In the genomic region with DNA sequence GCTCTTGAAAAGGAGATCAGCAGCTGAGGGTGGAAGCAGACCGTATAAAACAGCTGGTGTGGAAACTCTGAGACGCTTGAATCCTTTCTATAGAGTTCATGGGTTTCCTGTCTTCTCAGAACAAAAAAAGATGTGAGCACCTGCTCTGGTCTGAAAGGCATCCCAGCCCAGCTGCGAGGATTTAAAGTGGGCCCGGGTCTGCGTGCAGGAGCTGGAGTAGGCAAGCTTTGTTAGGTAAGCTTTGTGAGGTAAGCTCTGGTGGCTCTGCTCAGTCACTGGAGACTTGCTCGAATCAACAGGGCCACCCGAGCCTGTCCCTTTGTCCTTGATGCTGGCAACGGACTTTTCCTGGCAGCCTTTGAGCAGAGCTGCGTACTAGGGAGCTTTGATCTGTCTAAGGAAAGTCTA, we compare ENCODE assay signal across 13 mouse cellular contexts. TPM values are rescaled to one million over a fixed set of nuclear protein-coding genes. Genes with fewer than 3 reads are reported as not detected.
DNase-seq lines count a peak whose midpoint lies in the region; ATAC-seq lines count a peak whose summit lies in the region.
"Had no signal": no experiment of that assay in that cellular context is flagged by ENCODE, and none has a peak within 500 bp of the region (broad histone marks: within the 10 kb centered on the region; RNA-seq: fewer than 3 reads in every experiment).

No protein-coding gene starts in this region.

- H3K9ac ChIP-seq in heart, embryonic 12.5 days, result no peak overlapping the region; the same call in 1 of the 2 replicates
- H3K9ac ChIP-seq in midbrain, embryonic 11.5 days (ENCODE audit: low read length), result no peak overlapping the region

- H3K9me3 ChIP-seq in heart, embryonic 12.5 days (replicated peaks), result no peaks in the 10 kb centered on the region
- H3K9me3 ChIP-seq in midbrain, embryonic 11.5 days (ENCODE audit: control insufficient read depth, low read length), result no peaks in the 10 kb centered on the region
- no peaks in the 10 kb centered on the region for H3K9me3 ChIP-seq in midbrain, embryonic 10.5 days (replicated peaks)
- H3K9me3 ChIP-seq: hindbrain, embryonic 10.5 days; megakaryocyte, embryonic 14.5 days had no signal

- no peak overlapping the region; the same call in 1 of the 2 replicates for H3K27ac ChIP-seq in heart, embryonic 12.5 days (ENCODE audit: poor library complexity, severe bottlenecking)
- no peak overlapping the region for H3K27ac ChIP-seq in midbrain, embryonic 11.5 days (ENCODE audit: low read depth, low read length)
- H3K27ac ChIP-seq in midbrain, embryonic 10.5 days (replicated peaks), result no peak overlapping the region
- H3K27ac ChIP-seq: hindbrain, embryonic 10.5 days had no signal

- no peak for ATAC-seq in heart, embryonic 12.5 days (ENCODE audit: insufficient number of reproducible peaks, low FRiP score)
- no peak for ATAC-seq in midbrain, embryonic 11.5 days (ENCODE audit: low FRiP score)

- no peaks in the 10 kb centered on the region for H3K27me3 ChIP-seq in heart, embryonic 12.5 days (replicated peaks)
- H3K27me3 ChIP-seq in midbrain, embryonic 11.5 days (ENCODE audit: control insufficient read depth, insufficient read depth, low read length), result no peaks in the 10 kb centered on the region
- H3K27me3 ChIP-seq in midbrain, embryonic 10.5 days (ENCODE audit: low read depth, poor library complexity, severe bottlenecking), result no peaks in the 10 kb centered on the region
- H3K27me3 ChIP-seq: CH12.LX; megakaryocyte, embryonic 14.5 days had no signal

- 65% methylated on average over 9 of the region's 9 CpGs for WGBS in heart, embryonic 12.5 days
- 78% methylated on average over 9 of the region's 9 CpGs for WGBS in midbrain, embryonic 11.5 days
- WGBS in midbrain, embryonic 10.5 days, result 80% methylated on average over 9 of the region's 9 CpGs

- H3K36me3 ChIP-seq in heart, embryonic 12.5 days, result peaks cover 13% of the 10 kb centered on the region; the same call in 1 of the 2 replicates
- H3K36me3 ChIP-seq in midbrain, embryonic 11.5 days (ENCODE audit: control insufficient read depth, insufficient read depth, low read length), result no peaks in the 10 kb centered on the region
- peaks cover 15% of the 10 kb centered on the region for H3K36me3 ChIP-seq in midbrain, embryonic 10.5 days

- DNase-seq in heart, adult 11 months, result peak; percentile 96
- DNase-seq in midbrain, embryonic 11.5 days (ENCODE audit: low spot score, missing footprints), result peak; percentile 31
- DNase-seq in midbrain, embryonic 10.5 days (ENCODE audit: low spot score), result no peak
- peak; percentile 59 for DNase-seq in heart, postnatal 4 days
- DNase-seq in cerebellum, adult 11 months, result no peak
- DNase-seq in ovary, adult 18-20 months (ENCODE audit: low spot score), result no peak
- DNase-seq in cerebellum, adult 9-11 months, result no peak
- DNase-seq: kidney, adult 18-20 months; lung, adult 2 months had no signal

- no peak overlapping the region for H3K4me3 ChIP-seq in heart, embryonic 12.5 days
- no peak overlapping the region for H3K4me3 ChIP-seq in midbrain, embryonic 11.5 days (ENCODE audit: low read depth, low read length)
- H3K4me3 ChIP-seq in midbrain, embryonic 10.5 days, result no peak overlapping the region
- H3K4me3 ChIP-seq: hindbrain, embryonic 10.5 days; megakaryocyte, embryonic 14.5 days had no signal

- peaks cover 19% of the 10 kb centered on the region for H3K4me1 ChIP-seq in heart, embryonic 12.5 days (replicated peaks)
- 0 out of 2 replicates have a peak, but pooled peaks cover under 1% of the 10 kb centered on the region for H3K4me1 ChIP-seq in midbrain, embryonic 11.5 days (ENCODE audit: control insufficient read depth, insufficient read depth, low read length)
- H3K4me1 ChIP-seq in midbrain, embryonic 10.5 days, result peaks cover 7% of the 10 kb centered on the region; the same call in 1 of the 2 replicates

- H3K4me2 ChIP-seq in heart, embryonic 12.5 days, result no peak overlapping the region
- H3K4me2 ChIP-seq in midbrain, embryonic 11.5 days, result no peak overlapping the region

RNA-seq across cellular contexts. Expression of a gene that starts 31.7 kb away (rescaled TPM):
- 142 and 147 TPM in 2 replicates for polyA plus RNA-seq in heart, embryonic 12.5 days (2016; fragmentation: Nextera tagmentation; extraction: Ambion mirVana)
- polyA plus RNA-seq in midbrain, embryonic 11.5 days (2014; fragmentation: Nextera tagmentation; extraction: Ambion mirVana), result 175 and 183 TPM in 2 replicates
- 142 and 155 TPM in 2 replicates for polyA plus RNA-seq in midbrain, embryonic 10.5 days (2016; fragmentation: Nextera tagmentation; extraction: Ambion mirVana)
- total RNA-seq in heart, postnatal 4 days (2021), result 100 to 1,000 TPM; 126 to 128 TPM

Comparison
In these comparisons a context has a peak if more than half of its experiments do, and no peak if none do; other contexts are left out.
1. DNase-seq: peak in heart, adult 11 months (single experiment), midbrain, embryonic 11.5 days (single experiment) and heart, postnatal 4 days (single experiment); none in midbrain, embryonic 10.5 days (single experiment), cerebellum, adult 11 months (single experiment), ovary, adult 18-20 months (single experiment) and cerebellum, adult 9-11 months (single experiment).